Mouse (Mus musculus): ENCODE data around the gene Cdk8. TPM values are rescaled to one million over a fixed set of nuclear protein-coding genes. Genes with fewer than 3 reads are reported as not detected.
A peak's percentile ranks its signal among the peaks of the same experiment; 100 is the strongest.

Cdk8 gene
- polyA plus RNA-seq, 1 experiment from 2014 or later = 19.6 TPM

- Histone ChIP-seq H3K4me1 (peaks cover 4% of the 10 kb centered on the region; the same call in 1 of the 2 replicates), H3K27ac (no peak overlapping the region), H3K4me3 (no peak overlapping the region), H3K9me3 (no peaks in the 10 kb centered on the region), H3K36me3 (no peaks in the 10 kb centered on the region), H3K27me3 (ENCODE audit: insufficient read depth, poor library complexity, severe bottlenecking) (no peaks in the 10 kb centered on the region)
- WGBS = 72% methylated on average over 5 of the region's 5 CpGs
- no peak for DNase-seq (ENCODE audit: low spot score)
Measured at GRCm38 (mm10) chr5:146318051-146318450, 87.0 kb downstream of the Cdk8 start.

- Histone ChIP-seq H3K9me3 (no peaks in the 10 kb centered on the region), H3K27ac (no peak overlapping the region), H3K4me1 (peaks cover 4% of the 10 kb centered on the region; the same call in 1 of the 2 replicates), H3K4me3 (no peak overlapping the region), H3K27me3 (ENCODE audit: insufficient read depth, poor library complexity, severe bottlenecking) (no peaks in the 10 kb centered on the region), H3K36me3 (no peaks in the 10 kb centered on the region)
- WGBS = 78% methylated on average over 8 of the region's 8 CpGs
- no peak for DNase-seq (ENCODE audit: low spot score)
Measured at GRCm38 (mm10) chr5:146318461-146318860, 87.4 kb downstream of the Cdk8 start.

- H3K4me1 ChIP-seq = peaks cover 4% of the 10 kb centered on the region; the same call in 1 of the 2 replicates
- H3K27ac ChIP-seq = no peak overlapping the region
- H3K9me3 ChIP-seq = no peaks in the 10 kb centered on the region
- H3K27me3 ChIP-seq (ENCODE audit: insufficient read depth, poor library complexity, severe bottlenecking) = no peaks in the 10 kb centered on the region
- no peak for DNase-seq (ENCODE audit: low spot score)
- WGBS = 83% methylated on average over 10 of the region's 10 CpGs
- no peak overlapping the region for H3K4me3 ChIP-seq
- H3K36me3 ChIP-seq = no peaks in the 10 kb centered on the region
Measured at GRCm38 (mm10) chr5:146328941-146329340, 97.9 kb downstream of the Cdk8 start.

- DNase-seq (ENCODE audit: low spot score) = no peak
- no peak overlapping the region for H3K27ac ChIP-seq
- no peak overlapping the region for H3K4me3 ChIP-seq
- WGBS = 82% methylated on average over 5 of the region's 5 CpGs
- no peaks in the 10 kb centered on the region for H3K4me1 ChIP-seq
- no peaks in the 10 kb centered on the region for H3K9me3 ChIP-seq
- no peaks in the 10 kb centered on the region for H3K36me3 ChIP-seq
- H3K27me3 ChIP-seq (ENCODE audit: insufficient read depth, poor library complexity, severe bottlenecking) = no peaks in the 10 kb centered on the region
Measured at GRCm38 (mm10) chr5:146329541-146329940, 98.5 kb downstream of the Cdk8 start.

- WGBS = 43% methylated on average over 13 of the region's 13 CpGs
- no peak overlapping the region for H3K4me3 ChIP-seq
- H3K27me3 ChIP-seq (ENCODE audit: insufficient read depth, poor library complexity, severe bottlenecking) = no peaks in the 10 kb centered on the region
- DNase-seq (ENCODE audit: low spot score) = no peak
- no peaks in the 10 kb centered on the region for H3K9me3 ChIP-seq
- H3K4me1 ChIP-seq = no peaks in the 10 kb centered on the region
- H3K27ac ChIP-seq = no peak overlapping the region
- H3K36me3 ChIP-seq = no peaks in the 10 kb centered on the region
Measured at GRCm38 (mm10) chr5:146330031-146330764, 99.2 kb downstream of the Cdk8 start.

GRCm38 (mm10) chr5:146330765-146331115, 99.7 kb downstream of the Cdk8 start:
- H3K36me3 ChIP-seq = no peaks in the 10 kb centered on the region
- no peaks in the 10 kb centered on the region for H3K27me3 ChIP-seq (ENCODE audit: insufficient read depth, poor library complexity, severe bottlenecking)
- H3K4me3 ChIP-seq = no peak overlapping the region
- no peaks in the 10 kb centered on the region for H3K9me3 ChIP-seq
- WGBS = 32% methylated on average over 3 of the region's 3 CpGs
- no peak overlapping the region for H3K27ac ChIP-seq
- H3K4me1 ChIP-seq = no peaks in the 10 kb centered on the region
- DNase-seq (ENCODE audit: low spot score) = no peak

- no peak for DNase-seq (ENCODE audit: low spot score)
- no peaks in the 10 kb centered on the region for H3K9me3 ChIP-seq
- WGBS = 86% methylated on average over 11 of the region's 11 CpGs
- no peaks in the 10 kb centered on the region for H3K36me3 ChIP-seq
- no peaks in the 10 kb centered on the region for H3K27me3 ChIP-seq (ENCODE audit: insufficient read depth, poor library complexity, severe bottlenecking)
- H3K27ac ChIP-seq = no peak overlapping the region
- no peaks in the 10 kb centered on the region for H3K4me1 ChIP-seq
- H3K4me3 ChIP-seq = no peak overlapping the region
Measured at GRCm38 (mm10) chr5:146331131-146331530, 100.1 kb downstream of the Cdk8 start.

GRCm38 (mm10) chr5:146332541-146332940, 101.5 kb downstream of the Cdk8 start:
- no peaks in the 10 kb centered on the region for H3K36me3 ChIP-seq
- 72% methylated on average over 7 of the region's 7 CpGs for WGBS

GRCm38 (mm10) chr5:146334410-146334809, 103.4 kb downstream of the Cdk8 start:
- H3K9me3 ChIP-seq = no peaks in the 10 kb centered on the region
- WGBS = 79% methylated on average over 1 of the region's 1 CpGs

More at GRCm38 (mm10) chr5:146332541-146332940, 101.5 kb downstream of the Cdk8 start:
- Histone ChIP-seq H3K27me3 (ENCODE audit: insufficient read depth, poor library complexity, severe bottlenecking) (no peaks in the 10 kb centered on the region), H3K4me1 (no peaks in the 10 kb centered on the region), H3K4me3 (no peak overlapping the region), H3K9me3 (no peaks in the 10 kb centered on the region), H3K27ac (no peak overlapping the region)
- no peak for DNase-seq (ENCODE audit: low spot score)

GRCm38 (mm10) chr5:146338064-146338463, 107.0 kb downstream of the Cdk8 start:
- H3K9me3 ChIP-seq = no peaks in the 10 kb centered on the region
- H3K4me3 ChIP-seq = no peak overlapping the region
- no peak overlapping the region for H3K27ac ChIP-seq
- H3K27me3 ChIP-seq (ENCODE audit: insufficient read depth, poor library complexity, severe bottlenecking) = no peaks in the 10 kb centered on the region
- WGBS = 51% methylated on average over 9 of the region's 9 CpGs
- DNase-seq (ENCODE audit: low spot score) = no peak
- H3K36me3 ChIP-seq = no peaks in the 10 kb centered on the region
- no peaks in the 10 kb centered on the region for H3K4me1 ChIP-seq

More at GRCm38 (mm10) chr5:146334410-146334809, 103.4 kb downstream of the Cdk8 start:
- Histone ChIP-seq H3K4me1 (no peaks in the 10 kb centered on the region), H3K36me3 (no peaks in the 10 kb centered on the region), H3K27me3 (ENCODE audit: insufficient read depth, poor library complexity, severe bottlenecking) (no peaks in the 10 kb centered on the region), H3K27ac (no peak overlapping the region), H3K4me3 (no peak overlapping the region)
- peak; percentile 28 for DNase-seq (ENCODE audit: low spot score)

GRCm38 (mm10) chr5:146340037-146340436, 109.0 kb downstream of the Cdk8 start:
- WGBS = 79% methylated on average over 4 of the region's 4 CpGs
- no peak overlapping the region for H3K27ac ChIP-seq
- H3K27me3 ChIP-seq (ENCODE audit: insufficient read depth, poor library complexity, severe bottlenecking) = no peaks in the 10 kb centered on the region
- H3K4me3 ChIP-seq = no peak overlapping the region
- H3K4me1 ChIP-seq = no peaks in the 10 kb centered on the region
- H3K9me3 ChIP-seq = no peaks in the 10 kb centered on the region
- H3K36me3 ChIP-seq = no peaks in the 10 kb centered on the region
- no peak for DNase-seq (ENCODE audit: low spot score)

- DNase-seq (ENCODE audit: low spot score) = no peak
- Histone ChIP-seq H3K4me3 (no peak overlapping the region), H3K4me1 (no peaks in the 10 kb centered on the region), H3K36me3 (no peaks in the 10 kb centered on the region), H3K27ac (no peak overlapping the region), H3K27me3 (ENCODE audit: insufficient read depth, poor library complexity, severe bottlenecking) (no peaks in the 10 kb centered on the region), H3K9me3 (no peaks in the 10 kb centered on the region)
- 86% methylated on average over 12 of the region's 12 CpGs for WGBS
Measured at GRCm38 (mm10) chr5:146344911-146345686, 114.1 kb downstream of the Cdk8 start.

GRCm38 (mm10) chr5:146347081-146347480, 116.1 kb downstream of the Cdk8 start:
- Histone ChIP-seq H3K36me3 (no peaks in the 10 kb centered on the region), H3K4me3 (no peak overlapping the region), H3K27me3 (ENCODE audit: insufficient read depth, poor library complexity, severe bottlenecking) (no peaks in the 10 kb centered on the region), H3K9me3 (no peaks in the 10 kb centered on the region), H3K4me1 (no peaks in the 10 kb centered on the region), H3K27ac (no peak overlapping the region)
- no peak for DNase-seq (ENCODE audit: low spot score)
- 75% methylated on average over 6 of the region's 6 CpGs for WGBS

Data from heart, embryonic 10.5 days (tissue).